Mouse (Mus musculus) forebrain, embryonic 10.5 days (tissue): ENCODE measurements at regions not wholly inside any gene's neighbourhood (a gene's known extent, or its start where the extent isn't known, plus 50 kb on each side); places are given as distances from the start of the nearest gene placed in this dataset.

ENCODE experiments used
- DNase-seq: peaks from one replicate; pipeline ENCODE4 v3.0.0-alpha.2; 2017; ENCODE audit warnings: low spot score; ENCODE audit errors: extremely low spot score
- H3K27ac ChIP-seq: fragments of 300-500 bp; sonication (generic); 2 replicates; pipeline ENCODE4 v1.5.1; 2016; ENCODE audit warnings: mild to moderate bottlenecking
- H3K27me3 ChIP-seq: fragments of 300-500 bp; sonication (generic); 2 replicates; pipeline ENCODE4 v1.6.1; 2016; ENCODE audit warnings: mild to moderate bottlenecking; ENCODE audit not compliant: poor library complexity, severe bottlenecking
- H3K36me3 ChIP-seq: fragments of 300-500 bp; sonication (generic); replicated peaks from 2 replicates; pipeline ENCODE4 v1.6.1; 2016; ENCODE audit warnings: mild to moderate bottlenecking, moderate library complexity
- H3K4me1 ChIP-seq: fragments of 300-500 bp; sonication (generic); 2 replicates; pipeline ENCODE4 v1.6.1; 2016
- H3K4me3 ChIP-seq: fragments of 300-500 bp; sonication (generic); 2 replicates; pipeline ENCODE4 v1.5.1; 2016; ENCODE audit warnings: mild to moderate bottlenecking, moderate library complexity
- H3K9me3 ChIP-seq: fragments of 300-500 bp; sonication (generic); 2 replicates; pipeline ENCODE4 v1.6.1; 2016; ENCODE audit warnings: mild to moderate bottlenecking, moderate library complexity
- WGBS: fragments of 180-500 bp; shearing (Covaris S2); methylation state at CpG from one replicate; pipeline ENCODE4 v1.1.7; 2016; 5-methylcytosine and 5-hydroxymethylcytosine counted together

- Histone ChIP-seq H3K36me3 (no peaks in the 10 kb centered on the region), H3K27ac (no peak overlapping the region), H3K4me3 (no peak overlapping the region), H3K4me1 (peaks cover 1% of the 10 kb centered on the region; the same call in 1 of the 2 replicates), H3K9me3 (no peaks in the 10 kb centered on the region), H3K27me3 (no peaks in the 10 kb centered on the region)
- WGBS: 90% methylated on average over 7 of the region's 7 CpGs
- no peak for DNase-seq
These were observed 299.0 kb downstream of the Efnb2 start for GRCm38 (mm10) chr8:8361941-8362537.

GRCm38 (mm10) chr8:8360586-8360985, 300.5 kb downstream of the Efnb2 start:
- no peak for DNase-seq
- Histone ChIP-seq H3K27me3 (no peaks in the 10 kb centered on the region), H3K36me3 (no peaks in the 10 kb centered on the region), H3K4me1 (no peaks in the 10 kb centered on the region), H3K4me3 (no peak overlapping the region), H3K27ac (no peak overlapping the region), H3K9me3 (no peaks in the 10 kb centered on the region)

- H3K4me1 ChIP-seq: no peaks in the 10 kb centered on the region
- no peaks in the 10 kb centered on the region for H3K36me3 ChIP-seq
- no peak overlapping the region for H3K4me3 ChIP-seq
- no peaks in the 10 kb centered on the region for H3K9me3 ChIP-seq
- no peaks in the 10 kb centered on the region for H3K27me3 ChIP-seq
- DNase-seq: no peak
- WGBS: 92% methylated on average over 4 of the region's 4 CpGs
- no peak overlapping the region for H3K27ac ChIP-seq
These were observed 306.1 kb downstream of the Efnb2 start for GRCm38 (mm10) chr8:8354977-8355376.

- no peak for DNase-seq
- H3K9me3 ChIP-seq: no peaks in the 10 kb centered on the region
- H3K27me3 ChIP-seq: no peaks in the 10 kb centered on the region
- H3K36me3 ChIP-seq: no peaks in the 10 kb centered on the region
- no peak overlapping the region for H3K27ac ChIP-seq
- no peak overlapping the region for H3K4me3 ChIP-seq
- WGBS: 81% methylated on average over 2 of the region's 2 CpGs
- H3K4me1 ChIP-seq: no peaks in the 10 kb centered on the region
These were observed 316.4 kb downstream of the Efnb2 start for GRCm38 (mm10) chr8:8344661-8345060.

GRCm38 (mm10) chr8:8335256-8335972, 325.6 kb downstream of the Efnb2 start:
- Histone ChIP-seq H3K27ac (no peak overlapping the region), H3K4me3 (no peak overlapping the region), H3K36me3 (no peaks in the 10 kb centered on the region), H3K9me3 (no peaks in the 10 kb centered on the region), H3K4me1 (peaks cover 18% of the 10 kb centered on the region), H3K27me3 (peaks cover 5% of the 10 kb centered on the region; the same call in 1 of the 2 replicates)
- WGBS: 79% methylated on average over 19 of the region's 19 CpGs
- no peak for DNase-seq

- H3K4me3 ChIP-seq: no peak overlapping the region
- 85% methylated on average over 7 of the region's 7 CpGs for WGBS
- peaks cover 5% of the 10 kb centered on the region; the same call in 1 of the 2 replicates for H3K27me3 ChIP-seq
- H3K9me3 ChIP-seq: no peaks in the 10 kb centered on the region
- peaks cover 20% of the 10 kb centered on the region for H3K4me1 ChIP-seq
- H3K27ac ChIP-seq: no peak overlapping the region
- H3K36me3 ChIP-seq: no peaks in the 10 kb centered on the region
- DNase-seq: no peak
These were observed 326.5 kb downstream of the Efnb2 start for GRCm38 (mm10) chr8:8334515-8334914.

- H3K4me1 ChIP-seq: peaks cover 32% of the 10 kb centered on the region
- no peak overlapping the region for H3K27ac ChIP-seq
- DNase-seq: no peak
- H3K27me3 ChIP-seq: no peaks in the 10 kb centered on the region
- H3K36me3 ChIP-seq: no peaks in the 10 kb centered on the region
- no peaks in the 10 kb centered on the region for H3K9me3 ChIP-seq
- WGBS: 74% methylated on average over 7 of the region's 7 CpGs
- no peak overlapping the region for H3K4me3 ChIP-seq
These were observed 329.8 kb downstream of the Efnb2 start for GRCm38 (mm10) chr8:8331249-8331648.

- H3K4me3 ChIP-seq: no peak overlapping the region
- H3K4me1 ChIP-seq: peaks cover 35% of the 10 kb centered on the region
- DNase-seq: no peak
- H3K27ac ChIP-seq: no peak overlapping the region
- H3K27me3 ChIP-seq: no peaks in the 10 kb centered on the region
- no peaks in the 10 kb centered on the region for H3K36me3 ChIP-seq
- H3K9me3 ChIP-seq: no peaks in the 10 kb centered on the region
- WGBS: 67% methylated on average over 7 of the region's 7 CpGs
These were observed 332.9 kb downstream of the Efnb2 start for GRCm38 (mm10) chr8:8328010-8328666.

- Histone ChIP-seq H3K36me3 (no peaks in the 10 kb centered on the region), H3K27ac (no peak overlapping the region), H3K4me1 (peaks cover 35% of the 10 kb centered on the region), H3K4me3 (no peak overlapping the region), H3K9me3 (no peaks in the 10 kb centered on the region), H3K27me3 (no peaks in the 10 kb centered on the region)
- no peak for DNase-seq
- 81% methylated on average over 16 of the region's 16 CpGs for WGBS
These were observed 334.8 kb downstream of the Efnb2 start for GRCm38 (mm10) chr8:8326066-8326834.

GRCm38 (mm10) chr8:8325420-8325819, 335.6 kb downstream of the Efnb2 start:
- no peak overlapping the region for H3K4me3 ChIP-seq
- no peaks in the 10 kb centered on the region for H3K27me3 ChIP-seq
- H3K9me3 ChIP-seq: no peaks in the 10 kb centered on the region
- H3K4me1 ChIP-seq: peaks cover 29% of the 10 kb centered on the region
- 71% methylated on average over 4 of the region's 4 CpGs for WGBS
- H3K27ac ChIP-seq: no peak overlapping the region
- no peaks in the 10 kb centered on the region for H3K36me3 ChIP-seq
- no peak for DNase-seq

GRCm38 (mm10) chr8:8324520-8324919, 336.5 kb downstream of the Efnb2 start:
- Histone ChIP-seq H3K4me1 (peaks cover 28% of the 10 kb centered on the region), H3K27ac (no peak overlapping the region), H3K9me3 (no peaks in the 10 kb centered on the region), H3K27me3 (no peaks in the 10 kb centered on the region), H3K36me3 (no peaks in the 10 kb centered on the region), H3K4me3 (no peak overlapping the region)
- no peak for DNase-seq
- WGBS: 85% methylated on average over 5 of the region's 5 CpGs

GRCm38 (mm10) chr8:8308253-8308652, 352.8 kb downstream of the Efnb2 start:
- Histone ChIP-seq H3K4me1 (peaks cover 19% of the 10 kb centered on the region), H3K36me3 (no peaks in the 10 kb centered on the region), H3K27me3 (no peaks in the 10 kb centered on the region), H3K9me3 (no peaks in the 10 kb centered on the region), H3K27ac (no peak overlapping the region), H3K4me3 (no peak overlapping the region)
- WGBS: 57% methylated on average over 7 of the region's 7 CpGs
- no peak for DNase-seq
